Mouse (Mus musculus): ENCODE measurements at regions not wholly inside any gene's neighbourhood (a gene's known extent, or its start where the extent isn't known, plus 50 kb on each side); places are given as distances from the start of the nearest gene placed in this dataset.

DNA sequence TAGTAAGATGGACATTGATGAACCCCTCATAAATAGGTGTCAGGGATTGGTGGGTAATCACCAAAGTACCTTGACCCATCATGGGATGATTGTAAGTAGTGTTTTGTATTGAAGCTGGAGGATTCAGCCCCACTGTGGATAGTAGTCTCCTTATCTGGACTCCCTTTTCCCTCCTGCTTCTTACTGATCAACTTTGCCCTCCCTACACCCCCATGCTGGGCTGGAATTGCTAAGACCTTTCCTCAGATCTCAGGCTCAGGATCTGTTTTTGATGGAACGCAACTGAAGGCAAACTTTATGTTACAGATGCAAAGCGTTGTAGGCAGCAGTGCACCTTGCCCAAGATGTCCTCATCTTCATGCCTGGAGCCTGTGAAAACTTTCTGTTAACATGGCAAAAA is 73.7 kb upstream of the Pgrmc2 start:
- Histone ChIP-seq H3K9ac (no peak overlapping the region), H3K4me3 (replicated peaks) (no peak overlapping the region), H3K4me1 (no peaks in the 10 kb centered on the region), H3K4me2 (replicated peaks) (no peak overlapping the region), H3K27me3 (no peaks in the 10 kb centered on the region), H3K36me3 (no peaks in the 10 kb centered on the region), H3K27ac (replicated peaks) (no peak overlapping the region), H3K9me3 (replicated peaks) (no peaks in the 10 kb centered on the region)
- WGBS = 95% methylated on average over 2 of the region's 2 CpGs
- ATAC-seq (ENCODE audit: insufficient number of reproducible peaks, low FRiP score, low TSS enrichment, low read depth) = no peak

GRCm38 (mm10) chr3:41155132-41155760 is 72.4 kb upstream of the Pgrmc2 start:
- no peak overlapping the region for H3K9ac ChIP-seq
- ATAC-seq (ENCODE audit: insufficient number of reproducible peaks, low FRiP score, low TSS enrichment, low read depth) = no peak
- WGBS = 58% methylated on average over 9 of the region's 9 CpGs

DNA sequence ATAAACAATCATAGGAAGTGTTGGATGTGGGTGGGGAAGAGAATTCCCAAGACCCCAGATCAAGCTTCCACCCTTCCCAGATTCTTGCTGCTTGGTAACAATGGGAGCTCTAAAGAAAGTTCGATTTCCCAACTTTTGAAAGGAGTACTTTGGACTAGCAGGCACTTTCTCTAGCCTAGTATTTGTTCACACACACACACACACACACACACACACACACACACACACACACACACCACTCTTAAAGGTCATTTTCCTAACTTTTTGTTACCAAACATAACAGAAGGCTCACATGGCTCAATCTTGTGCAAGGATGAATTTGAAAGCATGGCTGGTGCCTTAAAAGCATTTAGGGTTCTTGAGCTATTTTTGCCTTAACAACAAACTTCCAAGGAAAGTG is 71.6 kb upstream of the Pgrmc2 start:
- Histone ChIP-seq H3K27me3 (no peaks in the 10 kb centered on the region), H3K9ac (no peak overlapping the region), H3K4me2 (replicated peaks) (no peak overlapping the region), H3K27ac (replicated peaks) (no peak overlapping the region), H3K36me3 (no peaks in the 10 kb centered on the region), H3K4me3 (replicated peaks) (no peak overlapping the region), H3K9me3 (replicated peaks) (no peaks in the 10 kb centered on the region), H3K4me1 (no peaks in the 10 kb centered on the region)
- no peak for ATAC-seq (ENCODE audit: insufficient number of reproducible peaks, low FRiP score, low TSS enrichment, low read depth)
- WGBS = 59% methylated on average over 1 of the region's 1 CpGs

More at GRCm38 (mm10) chr3:41155132-41155760, 72.4 kb upstream of the Pgrmc2 start:
- Histone ChIP-seq H3K9me3 (replicated peaks) (no peaks in the 10 kb centered on the region), H3K4me3 (replicated peaks) (no peak overlapping the region), H3K27ac (replicated peaks) (no peak overlapping the region), H3K27me3 (no peaks in the 10 kb centered on the region), H3K36me3 (no peaks in the 10 kb centered on the region), H3K4me2 (replicated peaks) (no peak overlapping the region), H3K4me1 (no peaks in the 10 kb centered on the region)

DNA sequence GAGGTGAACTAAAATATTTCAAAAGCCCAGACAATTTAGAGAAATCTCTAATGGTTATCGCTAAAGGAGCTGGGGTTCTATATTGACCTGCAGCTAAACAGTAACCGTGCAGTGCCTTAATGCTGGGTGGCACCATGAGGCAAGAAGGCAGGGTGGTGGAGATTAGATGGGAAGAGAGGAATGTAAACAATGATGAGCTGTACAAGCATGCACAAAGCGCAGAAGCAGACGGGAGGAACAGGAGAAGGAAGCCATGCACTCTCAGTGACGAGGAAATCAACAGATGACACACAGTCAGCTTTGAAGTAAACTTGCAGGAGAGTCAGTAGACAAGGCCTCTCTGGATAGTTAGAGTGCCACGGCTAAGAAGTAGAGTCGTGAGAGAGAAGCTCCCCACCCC is 69.1 kb upstream of the Pgrmc2 start:
- no peak for ATAC-seq (ENCODE audit: insufficient number of reproducible peaks, low FRiP score, low TSS enrichment, low read depth)
- Histone ChIP-seq H3K4me1 (no peaks in the 10 kb centered on the region), H3K4me2 (replicated peaks) (no peak overlapping the region), H3K27ac (replicated peaks) (no peak overlapping the region), H3K27me3 (no peaks in the 10 kb centered on the region), H3K36me3 (no peaks in the 10 kb centered on the region), H3K4me3 (replicated peaks) (no peak overlapping the region), H3K9ac (no peak overlapping the region), H3K9me3 (replicated peaks) (no peaks in the 10 kb centered on the region)
- whole genome bisulfite sequencing = 54% methylated on average over 7 of the region's 7 CpGs

- WGBS = 93% methylated on average over 4 of the region's 4 CpGs
- no peaks in the 10 kb centered on the region for H3K27me3 ChIP-seq
- no peak overlapping the region for H3K4me2 ChIP-seq (replicated peaks)
- no peak overlapping the region for H3K9ac ChIP-seq
- no peak overlapping the region for H3K27ac ChIP-seq (replicated peaks)
- H3K9me3 ChIP-seq (replicated peaks) = no peaks in the 10 kb centered on the region; the same call in 1 of the 2 replicates
- no peaks in the 10 kb centered on the region for H3K4me1 ChIP-seq
- no peaks in the 10 kb centered on the region for H3K36me3 ChIP-seq
- no peak overlapping the region for H3K4me3 ChIP-seq (replicated peaks)
- no peak for ATAC-seq (ENCODE audit: insufficient number of reproducible peaks, low FRiP score, low TSS enrichment, low read depth)
Observed at GRCm38 (mm10) chr3:41140391-41140790, 57.5 kb upstream of the Pgrmc2 start.

DNA sequence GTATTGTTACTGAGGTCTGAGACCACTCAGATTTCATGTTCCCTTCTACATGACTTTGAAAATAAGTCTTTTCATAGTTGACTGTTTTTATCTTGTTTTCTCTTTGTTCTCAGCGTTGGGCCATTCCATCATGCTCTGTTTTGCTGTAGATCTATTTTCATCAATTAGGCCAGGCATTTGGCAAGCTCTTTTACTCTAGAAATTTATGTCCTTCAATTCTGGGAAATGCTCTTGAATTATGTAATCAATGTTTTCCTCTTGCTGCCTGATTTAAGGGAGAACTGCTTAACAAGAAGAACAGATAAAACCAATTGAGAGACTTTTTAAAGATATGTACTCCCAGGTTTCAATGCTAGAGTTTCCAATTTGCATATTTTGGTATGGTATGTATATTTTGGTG is 55.1 kb upstream of the Pgrmc2 start:
- Histone ChIP-seq H3K4me2 (replicated peaks) (no peak overlapping the region), H3K27ac (replicated peaks) (no peak overlapping the region), H3K9ac (no peak overlapping the region), H3K36me3 (no peaks in the 10 kb centered on the region), H3K27me3 (no peaks in the 10 kb centered on the region), H3K4me3 (replicated peaks) (no peak overlapping the region), H3K9me3 (replicated peaks) (no peaks in the 10 kb centered on the region; the same call in 1 of the 2 replicates), H3K4me1 (no peaks in the 10 kb centered on the region)
- WGBS = 85% methylated on average over 1 of the region's 1 CpGs
- ATAC-seq (ENCODE audit: insufficient number of reproducible peaks, low FRiP score, low TSS enrichment, low read depth) = no peak

- Histone ChIP-seq H3K36me3 (no peaks in the 10 kb centered on the region), H3K4me1 (no peaks in the 10 kb centered on the region), H3K9ac (no peak overlapping the region), H3K4me2 (replicated peaks) (no peak overlapping the region), H3K9me3 (replicated peaks) (no peaks in the 10 kb centered on the region), H3K4me3 (replicated peaks) (no peak overlapping the region), H3K27me3 (no peaks in the 10 kb centered on the region), H3K27ac (replicated peaks) (no peak overlapping the region)
- ATAC-seq (ENCODE audit: insufficient number of reproducible peaks, low FRiP score, low TSS enrichment, low read depth) = no peak
- 61% methylated on average over 6 of the region's 6 CpGs for WGBS
Observed at GRCm38 (mm10) chr3:41132889-41133288, 50.0 kb upstream of the Pgrmc2 start.
